Mouse (Mus musculus): Measurements from ENCODE around the gene Tmem52.
"Not testable (repeated sequence)": the region's sequence is repeated elsewhere in the genome, so short reads cannot be mapped to it uniquely, and the experiment has no call there.

Gene Tmem52

GRCm38 (mm10) chr4:155468952-155469351, at the start of gene Tmem52:
Gene Tmem52, plus strand, starts transcription at chr4:155469114.
- peak; percentile 64 for DNase-seq (ENCODE audit: low spot score)

DNA sequence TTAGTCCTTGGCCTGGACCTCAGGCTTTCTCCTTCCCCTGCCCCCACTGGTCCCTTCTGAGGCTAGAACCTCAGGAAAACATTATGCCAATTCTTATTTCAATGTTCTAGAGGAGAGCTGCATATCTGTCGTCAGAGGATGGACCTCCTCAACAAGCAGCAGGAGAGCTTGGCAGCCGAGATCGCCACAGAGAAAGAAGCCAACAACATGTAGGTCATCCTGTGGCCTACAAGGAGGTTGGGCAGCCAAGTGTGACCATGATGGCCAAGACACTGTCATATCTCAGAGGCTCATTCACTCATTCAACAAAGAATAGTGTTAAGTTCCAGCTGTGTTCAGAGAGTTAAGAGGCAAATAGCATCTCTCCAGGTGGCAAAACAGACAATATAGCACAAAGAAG, 48.8 kb upstream of the Tmem52 start:
- DNase-seq (ENCODE audit: low spot score): no peak

DNA sequence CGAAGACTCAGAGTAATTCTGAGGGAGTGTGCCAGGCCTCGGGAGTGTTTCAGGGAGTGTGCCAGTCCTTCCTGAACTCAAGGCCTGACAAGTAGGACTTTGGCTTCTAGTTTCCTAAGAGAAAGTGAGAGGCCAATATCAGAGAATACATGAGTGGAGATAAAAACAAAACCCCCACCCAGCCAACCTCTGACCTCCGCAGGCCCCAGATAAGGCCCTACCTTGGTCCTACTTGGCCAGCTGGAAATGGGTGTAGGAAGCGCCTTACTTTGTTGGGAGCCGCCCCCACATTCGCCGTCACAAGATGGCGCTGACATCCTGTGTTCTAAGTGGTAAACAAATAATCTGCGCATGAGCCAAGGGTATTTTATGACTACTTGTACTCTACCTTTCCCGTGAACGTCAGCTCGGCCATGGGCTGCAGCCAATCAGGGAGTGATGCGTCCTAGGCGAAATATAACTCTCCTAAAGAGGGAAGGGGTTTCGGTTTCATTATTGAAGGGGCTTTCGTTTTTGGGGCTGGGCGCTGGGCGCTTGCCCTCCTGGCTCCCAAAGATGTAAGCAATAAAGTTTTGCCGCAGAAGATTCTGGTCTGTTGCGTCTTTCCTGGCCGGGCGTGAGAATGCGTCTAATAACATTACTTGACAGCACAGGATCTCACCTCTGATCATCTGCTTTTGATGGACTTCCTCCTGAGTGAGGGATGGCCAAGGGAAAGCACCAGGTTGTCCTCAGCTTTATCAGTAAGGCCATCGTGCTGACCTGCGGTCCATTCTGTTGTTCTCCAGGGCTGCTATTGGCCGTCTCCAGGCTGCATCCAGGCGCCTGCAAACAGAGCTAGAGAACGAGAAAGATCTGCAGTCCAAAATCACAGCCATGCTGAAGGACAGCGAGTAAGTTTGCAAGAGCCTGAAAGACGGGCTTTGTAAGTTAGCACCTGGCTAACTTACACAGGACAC, 47.2 kb upstream of the Tmem52 start:
- not testable (repeated sequence) for DNase-seq (ENCODE audit: low spot score)

DNA sequence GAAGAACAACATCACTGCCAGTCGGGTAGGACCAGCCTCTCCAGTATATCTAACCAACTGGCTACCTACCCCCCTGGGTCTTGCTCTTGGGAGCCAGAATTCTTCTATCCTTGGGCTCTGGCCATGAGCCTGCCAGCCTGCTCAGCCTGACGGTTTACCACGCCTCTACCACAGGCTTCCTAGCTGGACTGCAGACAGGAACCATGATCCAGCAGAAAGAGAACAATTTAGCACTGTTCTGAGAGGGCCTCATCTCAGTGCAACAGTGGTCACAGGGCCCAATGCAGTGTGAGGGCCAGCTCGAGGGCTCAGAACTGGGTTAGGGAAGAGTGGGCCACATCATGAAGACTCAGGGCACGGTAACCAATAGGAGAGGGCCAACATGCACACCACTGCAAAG, 44.9 kb upstream of the Tmem52 start:
- no peak for DNase-seq (ENCODE audit: low spot score)

DNA sequence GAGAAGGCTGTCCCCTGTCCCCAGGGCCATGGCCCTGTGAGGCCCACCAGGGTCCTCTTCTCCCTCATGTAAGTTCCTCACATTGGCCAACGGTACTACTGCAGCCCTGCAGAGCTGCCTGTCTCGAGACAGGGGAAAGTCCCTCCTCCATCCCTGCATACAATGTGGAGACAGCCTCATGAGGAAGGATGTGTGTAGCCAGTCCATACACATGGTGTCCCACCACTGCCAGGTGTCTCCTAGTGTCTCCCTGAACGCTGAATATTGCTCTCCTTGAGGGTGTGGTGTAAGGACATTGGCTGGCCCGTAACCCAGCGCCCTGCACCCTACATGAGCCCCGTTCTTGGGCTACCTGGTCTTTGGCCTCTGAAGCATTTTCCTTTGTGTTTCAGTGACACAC, 42.6 kb upstream of the Tmem52 start:
- DNase-seq (ENCODE audit: low spot score): no peak

- no peak for DNase-seq (ENCODE audit: low spot score)
Observed at GRCm38 (mm10) chr4:155428442-155428841, 40.5 kb upstream of the Tmem52 start.

- DNase-seq (ENCODE audit: low spot score): no peak
Observed at GRCm38 (mm10) chr4:155429202-155429601, 39.7 kb upstream of the Tmem52 start.

DNA sequence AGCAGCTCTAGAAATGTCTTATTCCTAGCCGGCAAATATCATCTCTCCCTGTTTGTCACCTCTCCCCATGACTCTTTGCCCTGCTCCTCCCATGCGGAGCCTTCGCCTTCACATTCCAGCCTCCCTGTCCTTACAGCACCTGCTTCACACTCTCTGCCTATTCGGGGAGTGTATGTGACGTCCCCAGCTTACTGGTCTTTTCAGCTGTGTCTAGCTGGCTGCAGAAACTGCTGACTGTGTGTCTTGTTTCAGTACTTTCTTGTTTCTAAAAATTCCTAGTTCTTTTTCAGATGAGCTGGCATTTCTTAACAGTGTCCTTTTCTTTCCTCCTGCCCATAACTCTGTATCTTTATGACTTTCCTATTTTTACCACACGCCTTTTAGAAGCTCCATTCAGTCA, 36.6 kb upstream of the Tmem52 start:
- DNase-seq (ENCODE audit: low spot score): no peak

- no peak for DNase-seq (ENCODE audit: low spot score)
Observed at GRCm38 (mm10) chr4:155433993-155434392, 34.9 kb upstream of the Tmem52 start.

DNA sequence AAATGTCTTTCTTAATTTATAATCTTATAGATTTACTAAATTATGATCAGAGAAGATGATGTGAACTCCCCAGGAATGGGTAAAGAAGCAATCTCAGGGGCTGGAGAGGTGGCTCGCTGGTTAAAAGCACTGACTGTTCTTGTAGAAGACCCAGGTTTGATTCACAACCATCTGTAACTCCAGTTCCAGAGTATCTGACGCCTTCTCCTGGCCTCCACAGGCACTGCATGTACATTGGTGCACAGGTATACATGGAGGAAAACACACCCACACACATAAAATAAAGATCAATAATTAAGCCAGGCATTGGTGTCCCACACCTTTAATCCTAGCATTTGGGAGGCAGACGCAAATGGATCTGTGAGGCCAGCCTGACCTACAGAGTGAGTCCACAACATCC, 26.1 kb upstream of the Tmem52 start:
- DNase-seq (ENCODE audit: low spot score): no peak

DNA sequence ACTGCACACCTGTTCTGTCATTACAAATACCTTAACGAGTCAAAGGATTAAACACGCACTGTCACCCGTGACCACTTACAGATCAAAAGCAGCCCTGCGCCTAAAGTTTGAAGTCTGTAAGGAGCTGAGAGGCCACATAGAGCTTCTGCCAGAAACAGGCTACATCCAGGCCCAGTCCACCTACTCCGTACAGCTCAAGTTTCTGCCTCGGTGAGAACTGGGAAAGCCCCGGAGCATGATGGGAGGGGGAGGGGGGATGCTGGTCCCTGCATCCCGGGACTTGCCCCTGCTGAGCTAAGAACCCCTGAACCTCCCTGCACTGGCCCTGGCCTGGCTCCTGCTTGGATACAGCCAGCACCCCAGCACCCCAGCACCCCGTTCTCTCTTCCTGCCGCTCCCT, 17.3 kb upstream of the Tmem52 start:
- DNase-seq (ENCODE audit: low spot score): no peak

GRCm38 (mm10) chr4:155458575-155458974, 10.3 kb upstream of the Tmem52 start:
- no peak for DNase-seq (ENCODE audit: low spot score)

- no peak for DNase-seq (ENCODE audit: low spot score)
Observed at GRCm38 (mm10) chr4:155463050-155463449, 5.9 kb upstream of the Tmem52 start.

GRCm38 (mm10) chr4:155463611-155464010, 5.3 kb upstream of the Tmem52 start:
- no peak for DNase-seq (ENCODE audit: low spot score)

DNA sequence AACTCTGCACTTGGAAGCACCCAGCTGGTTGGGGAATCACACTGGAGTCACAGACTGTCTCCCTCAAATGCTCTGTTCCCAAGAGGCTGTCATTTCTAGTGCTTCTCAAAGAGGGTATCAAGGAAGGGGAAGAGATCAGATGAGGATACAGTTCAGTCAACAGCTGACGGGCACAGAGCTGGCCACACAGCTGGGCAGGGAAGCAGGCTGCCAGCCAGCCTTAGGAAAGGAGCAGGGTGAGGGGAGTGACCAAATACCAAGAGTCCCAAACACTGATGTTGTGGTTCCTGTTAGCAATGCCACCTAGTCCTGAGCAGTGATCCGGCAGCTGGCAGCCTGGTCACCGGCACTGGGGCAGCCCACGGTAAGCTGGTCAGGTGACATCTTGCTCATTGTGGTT, 4.9 kb upstream of the Tmem52 start:
- no peak for DNase-seq (ENCODE audit: low spot score)

- no peak for DNase-seq (ENCODE audit: low spot score)
Observed at GRCm38 (mm10) chr4:155465607-155466006, 3.3 kb upstream of the Tmem52 start.

GRCm38 (mm10) chr4:155466080-155466479, 2.8 kb upstream of the Tmem52 start:
- no peak for DNase-seq (ENCODE audit: low spot score)

- DNase-seq (ENCODE audit: low spot score): no peak
Observed at GRCm38 (mm10) chr4:155467237-155468010, 1.5 kb upstream of the Tmem52 start.

- peak; percentile 66 for DNase-seq (ENCODE audit: low spot score)
Observed at GRCm38 (mm10) chr4:155469590-155470262, 812 bp downstream of the Tmem52 start.

DNA sequence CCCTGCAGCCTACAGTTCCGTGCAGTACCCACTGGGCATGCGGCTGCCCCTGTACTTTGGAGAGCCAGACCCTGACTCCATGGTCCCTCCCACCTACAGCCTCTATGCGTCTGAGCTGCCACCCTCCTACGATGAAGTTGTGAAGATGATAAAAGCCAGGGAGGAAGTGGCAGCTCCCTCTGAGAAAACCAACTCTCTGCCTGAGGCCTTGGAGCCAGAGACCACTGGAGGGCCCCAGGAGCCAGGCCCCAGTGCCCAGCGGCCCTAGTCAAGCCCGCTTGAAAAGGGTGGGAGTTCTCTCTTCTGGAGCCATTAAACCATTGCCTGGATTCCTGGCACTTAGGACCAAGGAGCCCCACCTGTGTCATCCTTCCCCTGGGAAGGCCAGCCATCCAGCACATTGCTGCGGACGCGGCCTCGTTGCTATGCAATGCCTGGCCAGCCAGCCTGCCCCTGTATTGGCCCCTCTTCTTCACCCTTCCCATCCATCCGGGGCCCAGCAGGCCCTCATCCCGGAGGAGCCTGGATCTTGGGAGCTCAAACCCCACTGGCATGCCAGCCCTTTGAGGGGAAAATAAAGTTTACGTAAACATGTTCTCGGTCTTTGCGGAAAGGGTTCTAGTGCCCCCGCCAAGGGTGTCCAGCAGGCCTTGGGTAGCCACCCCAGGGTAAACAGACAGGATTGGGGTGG, 1.5 kb downstream of the Tmem52 start:
- DNase-seq (ENCODE audit: low spot score): no peak

GRCm38 (mm10) chr4:155470997-155471396, 2.1 kb downstream of the Tmem52 start:
- DNase-seq (ENCODE audit: low spot score): no peak

- no peak for DNase-seq (ENCODE audit: low spot score)
Observed at GRCm38 (mm10) chr4:155471406-155471805, 2.5 kb downstream of the Tmem52 start.

Measured in ovary, postnatal 36 days (tissue).